Mouse (Mus musculus): ENCODE data around the gene Gm28038. TPM values are rescaled to one million over a fixed set of nuclear protein-coding genes. Genes with fewer than 3 reads are reported as not detected.
A peak's percentile ranks its signal among the peaks of the same experiment; 100 is the strongest.

The Gm28038 gene
- total and polyA plus RNA-seq, 3 experiments = not detected

DNA sequence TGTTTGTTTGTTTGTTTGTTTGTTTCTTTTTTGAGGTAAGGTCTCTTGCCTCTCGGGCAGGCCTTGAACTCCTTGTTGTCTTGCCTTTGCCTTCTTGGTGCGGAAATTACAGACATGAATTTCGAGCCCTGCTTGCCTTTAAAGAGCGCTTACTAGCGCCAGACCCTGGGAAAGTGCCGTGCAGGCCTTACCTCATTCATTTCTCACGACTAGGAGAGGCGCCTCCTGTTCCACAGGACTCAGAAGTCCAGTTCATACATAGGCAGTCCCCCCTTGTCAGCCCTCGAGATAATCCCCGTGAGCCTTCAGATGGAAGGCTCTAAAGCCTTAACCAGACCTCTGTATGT is 6.2 kb downstream of the Gm28038 start:
- peak overlapping the region; percentile 50 for H3K27ac ChIP-seq (ENCODE audit: control insufficient read depth, low read depth, low read length)
- H3K9ac ChIP-seq (ENCODE audit: control insufficient read depth, low read depth, low read length, poor library complexity, severe bottlenecking) = peak overlapping the region; percentile 93
- no peaks in the 10 kb centered on the region for H3K27me3 ChIP-seq (ENCODE audit: control insufficient read depth in 1 of 2, insufficient read depth in 2 of 2, low read length in 2 of 2)
- H3K4me1 ChIP-seq (ENCODE audit: control insufficient read depth in 1 of 2, insufficient read depth in 2 of 2, low read length in 2 of 2) = peaks cover 0 to 14% of the 10 kb centered on the region in 2 experiments; a peak in 3 of 4 replicates
- TF ChIP-seq CTCF (IDR thresholded peaks at IDR 0.05 in 2 of 3, conservative IDR thresholded peaks at IDR 0.05 in 1 of 3; ENCODE audit: control insufficient read depth in 1 of 3, insufficient read depth in 1 of 3, low read depth in 2 of 3, low read length in 3 of 3, poor library complexity in 1 of 3, severe bottlenecking in 1 of 3) (peak in 2 of 3 experiments; percentile 18 to 31; a peak in 2 of 6 replicates), SMC3 (IDR thresholded peaks at IDR 0.05; ENCODE audit: low read depth, low read length) (no peak), MYB (IDR thresholded peaks at IDR 0.05; ENCODE audit: low read depth, low read length) (no peak), HCFC1 (IDR thresholded peaks at IDR 0.05; ENCODE audit: low read depth, low read length) (no peak), MAZ (IDR thresholded peaks at IDR 0.05; ENCODE audit: low read depth, low read length) (no peak), ETS1 (IDR thresholded peaks at IDR 0.05; ENCODE audit: low read depth, low read length) (0 out of 2 replicates have a peak, but pooled peaks have one; percentile 24)
- peak; percentile 71 for DNase-seq (ENCODE audit: low read depth, low spot score)
- peak overlapping the region; percentile 89 to 93 for H3K4me3 ChIP-seq (ENCODE audit: control insufficient read depth in 1 of 2, insufficient read depth in 1 of 2, low read depth in 2 of 2, low read length in 2 of 2)
- H3K79me2 ChIP-seq (ENCODE audit: control insufficient read depth, insufficient read depth, low read length, poor library complexity) = peaks cover 49% of the 10 kb centered on the region
- no peaks in the 10 kb centered on the region for H3K9me3 ChIP-seq (replicated peaks; ENCODE audit: insufficient read depth, low read length)
- H3K36me3 ChIP-seq (ENCODE audit: control insufficient read depth in 1 of 2, insufficient read depth in 2 of 2, low read length in 2 of 2) = peaks cover 0 to 12% of the 10 kb centered on the region in 2 experiments

DNA sequence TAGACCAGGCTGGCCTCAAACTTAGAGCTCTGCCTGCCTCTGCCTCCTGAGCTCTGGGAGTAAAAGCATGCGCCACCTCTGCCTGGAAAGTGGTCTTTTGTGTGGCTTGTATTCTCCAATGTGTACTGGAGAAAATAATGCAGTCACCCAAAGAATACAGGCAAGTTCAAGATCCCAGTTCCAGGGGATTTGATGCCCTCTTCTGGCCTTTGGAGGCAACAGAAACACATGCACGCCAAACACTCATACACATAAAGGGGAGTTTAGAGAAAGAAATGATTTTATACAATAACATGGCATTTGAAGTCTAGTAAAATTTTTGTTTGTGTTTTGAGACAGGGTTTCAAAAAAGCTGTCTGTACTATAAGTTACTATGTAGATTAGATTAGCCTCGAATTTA is 18.7 kb downstream of the Gm28038 start:
- Histone ChIP-seq H3K4me3 (ENCODE audit: control insufficient read depth in 1 of 2, insufficient read depth in 1 of 2, low read depth in 2 of 2, low read length in 2 of 2) (no peak overlapping the region), H3K4me1 (ENCODE audit: control insufficient read depth in 1 of 2, insufficient read depth in 2 of 2, low read length in 2 of 2) (no peaks in the 10 kb centered on the region), H3K79me2 (ENCODE audit: control insufficient read depth, insufficient read depth, low read length, poor library complexity) (peaks cover 1% of the 10 kb centered on the region; the same call in 1 of the 2 replicates), H3K9ac (ENCODE audit: control insufficient read depth, low read depth, low read length, poor library complexity, severe bottlenecking) (no peak overlapping the region), H3K27me3 (ENCODE audit: control insufficient read depth in 1 of 2, insufficient read depth in 2 of 2, low read length in 2 of 2) (no peaks in the 10 kb centered on the region), H3K9me3 (replicated peaks; ENCODE audit: insufficient read depth, low read length) (no peaks in the 10 kb centered on the region), H3K27ac (ENCODE audit: control insufficient read depth, low read depth, low read length) (no peak overlapping the region), H3K36me3 (ENCODE audit: control insufficient read depth in 1 of 2, insufficient read depth in 2 of 2, low read length in 2 of 2) (peaks cover 0 to 49% of the 10 kb centered on the region in 2 experiments; a peak in 2 of 4 replicates)
- peak; percentile 13 for TF ChIP-seq RAD21 (IDR thresholded peaks at IDR 0.05; ENCODE audit: low read depth, low read length)
- TF ChIP-seq CTCF (IDR thresholded peaks at IDR 0.05 in 2 of 3, conservative IDR thresholded peaks at IDR 0.05 in 1 of 3; ENCODE audit: control insufficient read depth in 1 of 3, insufficient read depth in 1 of 3, low read depth in 2 of 3, low read length in 3 of 3, poor library complexity in 1 of 3, severe bottlenecking in 1 of 3) = peak in 2 of 3 experiments; percentile 13 to 41; a peak in 2 of 6 replicates
- peak; percentile 16; the same call in 1 of the 2 replicates for TF ChIP-seq SMC3 (IDR thresholded peaks at IDR 0.05; ENCODE audit: low read depth, low read length)
- TF ChIP-seq POLR2A (IDR thresholded peaks at IDR 0.05; ENCODE audit: control insufficient read depth in 1 of 2, insufficient read depth in 1 of 2, low read depth in 1 of 2, low read length in 2 of 2, poor library complexity in 1 of 2) = no peak
- peak; percentile 24 for DNase-seq (ENCODE audit: low read depth, low spot score)

DNA sequence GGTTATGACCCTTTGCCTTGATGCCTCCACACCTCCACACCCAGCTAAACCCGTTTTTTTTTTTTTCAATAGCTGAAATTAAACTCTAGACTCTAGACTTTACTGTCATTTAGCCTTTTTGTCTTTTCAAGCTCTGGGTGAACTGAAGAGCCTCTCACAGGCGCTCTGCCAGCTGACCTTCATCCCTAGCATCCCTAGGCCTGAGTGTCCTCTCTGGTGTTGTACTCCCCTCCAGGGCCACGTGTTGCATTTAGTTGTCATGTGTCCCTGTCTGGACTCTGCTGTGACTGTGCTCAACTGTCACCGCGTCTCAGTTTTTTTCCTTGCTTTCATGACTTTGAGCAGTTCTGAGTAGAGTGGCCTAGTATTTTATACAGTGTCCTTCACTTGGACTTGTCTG is 19.1 kb downstream of the Gm28038 start:
- H3K79me2 ChIP-seq (ENCODE audit: control insufficient read depth, insufficient read depth, low read length, poor library complexity) = peaks cover 1% of the 10 kb centered on the region; the same call in 1 of the 2 replicates
- TF ChIP-seq POLR2A (IDR thresholded peaks at IDR 0.05; ENCODE audit: control insufficient read depth in 1 of 2, insufficient read depth in 1 of 2, low read depth in 1 of 2, low read length in 2 of 2, poor library complexity in 1 of 2) = no peak
- TF ChIP-seq USF2 (IDR thresholded peaks at IDR 0.05; ENCODE audit: borderline replicate concordance in 1 of 2, insufficient read depth in 1 of 2, low read depth in 1 of 2, low read length in 2 of 2) = no peak
- TF ChIP-seq MAFK (IDR thresholded peaks at IDR 0.05; ENCODE audit: borderline replicate concordance, low read depth, low read length) = no peak
- no peaks in the 10 kb centered on the region for H3K9me3 ChIP-seq (replicated peaks; ENCODE audit: insufficient read depth, low read length)
- H3K9ac ChIP-seq (ENCODE audit: control insufficient read depth, low read depth, low read length, poor library complexity, severe bottlenecking) = no peak overlapping the region
- no peaks in the 10 kb centered on the region for H3K27me3 ChIP-seq (ENCODE audit: control insufficient read depth in 1 of 2, insufficient read depth in 2 of 2, low read length in 2 of 2)
- H3K36me3 ChIP-seq (ENCODE audit: control insufficient read depth in 1 of 2, insufficient read depth in 2 of 2, low read length in 2 of 2) = peaks cover 0 to 52% of the 10 kb centered on the region in 2 experiments; a peak in 2 of 4 replicates
- H3K27ac ChIP-seq (ENCODE audit: control insufficient read depth, low read depth, low read length) = no peak overlapping the region
- no peaks in the 10 kb centered on the region for H3K4me1 ChIP-seq (ENCODE audit: control insufficient read depth in 1 of 2, insufficient read depth in 2 of 2, low read length in 2 of 2)
- no peak overlapping the region for H3K4me3 ChIP-seq (ENCODE audit: control insufficient read depth in 1 of 2, insufficient read depth in 1 of 2, low read depth in 2 of 2, low read length in 2 of 2)
- no peak for DNase-seq (ENCODE audit: low read depth, low spot score)

All from MEL (cell line).